Mouse (Mus musculus) lung, postnatal 0 days (tissue): ENCODE measurements around the gene Gpr89. TPM values are rescaled to one million over a fixed set of nuclear protein-coding genes. Genes with fewer than 3 reads are reported as not detected.

ENCODE experiments used
- ATAC-seq: fragments of 200-750 bp; cut with Nextera tagmentation; 2 replicates; pipeline ENCODE4 v1.8.0; 2017; ENCODE audit warnings: moderate library complexity
- DNase-seq: peaks from one replicate; pipeline ENCODE4 v3.0.0-alpha.2; 2016; ENCODE audit warnings: low spot score
- H3K27ac ChIP-seq: fragments of 300-500 bp; sonication (generic); 2 replicates; pipeline ENCODE4 v1.5.1; 2014; ENCODE audit warnings: antibody characterized with exemption, mild to moderate bottlenecking, low read length, mixed read lengths
- H3K27me3 ChIP-seq: fragments of 300-500 bp; sonication (generic); replicated peaks from 2 replicates; pipeline ENCODE4 v1.6.1; 2014; ENCODE audit warnings: low read length, mixed read lengths; ENCODE audit not compliant: insufficient read depth
- H3K36me3 ChIP-seq: fragments of 300-500 bp; sonication (generic); 2 replicates; pipeline ENCODE4 v1.6.1; 2014; ENCODE audit warnings: low read length, mixed read lengths; ENCODE audit not compliant: insufficient read depth
- H3K4me1 ChIP-seq: fragments of 300-500 bp; sonication (generic); 2 replicates; pipeline ENCODE4 v1.6.1; 2014; ENCODE audit warnings: antibody characterized with exemption, low read depth, low read length, mixed read lengths; ENCODE audit not compliant: insufficient read depth
- H3K4me2 ChIP-seq: fragments of 300-500 bp; sonication (generic); replicated peaks from 2 replicates; pipeline ENCODE4 v1.6.1; 2014; ENCODE audit warnings: low read depth, mild to moderate bottlenecking, low read length, moderate library complexity, mixed read lengths
- H3K4me3 ChIP-seq: fragments of 300-500 bp; sonication (generic); 2 replicates; pipeline ENCODE4 v1.5.1; 2014; ENCODE audit warnings: low read depth, low read length
- H3K9ac ChIP-seq: fragments of 300-500 bp; sonication (generic); replicated peaks from 2 replicates; pipeline ENCODE4 v1.6.1; 2014; ENCODE audit warnings: low read depth, mild to moderate bottlenecking
- H3K9me3 ChIP-seq: fragments of 300-500 bp; sonication (generic); 2 replicates; pipeline ENCODE4 v1.6.1; 2016; ENCODE audit warnings: low read length, mixed read lengths
- CTCF ChIP-seq: IDR thresholded peaks from 2 replicates; pipeline ENCODE4 v1.5.1; 2016; ENCODE audit warnings: antibody characterized with exemption, mild to moderate bottlenecking
- EP300 ChIP-seq: IDR thresholded peaks from 2 replicates; pipeline ENCODE4 v1.6.1; 2016; ENCODE audit warnings: antibody characterized with exemption, mild to moderate bottlenecking, control low read depth
- WGBS: fragments of 180-500 bp; shearing (Covaris S2); extraction: QIAGEN DNeasy Blood & Tissue Kit; methylation state at CpG from one replicate; pipeline ENCODE4 v1.1.7; 2014; 5-methylcytosine and 5-hydroxymethylcytosine counted together
- polyA plus RNA-seq: library from polyadenylated mRNA; unstranded; fragments of >200 nt; fragmentation: Nextera tagmentation; extraction: Ambion mirVana; gene quantifications from 2 replicates; pipeline ENCODE4 v1.2.1, GENCODE M21; 2015

The Gpr89 gene
- 20.9 and 26.4 TPM in 2 replicates for polyA plus RNA-seq

DNA sequence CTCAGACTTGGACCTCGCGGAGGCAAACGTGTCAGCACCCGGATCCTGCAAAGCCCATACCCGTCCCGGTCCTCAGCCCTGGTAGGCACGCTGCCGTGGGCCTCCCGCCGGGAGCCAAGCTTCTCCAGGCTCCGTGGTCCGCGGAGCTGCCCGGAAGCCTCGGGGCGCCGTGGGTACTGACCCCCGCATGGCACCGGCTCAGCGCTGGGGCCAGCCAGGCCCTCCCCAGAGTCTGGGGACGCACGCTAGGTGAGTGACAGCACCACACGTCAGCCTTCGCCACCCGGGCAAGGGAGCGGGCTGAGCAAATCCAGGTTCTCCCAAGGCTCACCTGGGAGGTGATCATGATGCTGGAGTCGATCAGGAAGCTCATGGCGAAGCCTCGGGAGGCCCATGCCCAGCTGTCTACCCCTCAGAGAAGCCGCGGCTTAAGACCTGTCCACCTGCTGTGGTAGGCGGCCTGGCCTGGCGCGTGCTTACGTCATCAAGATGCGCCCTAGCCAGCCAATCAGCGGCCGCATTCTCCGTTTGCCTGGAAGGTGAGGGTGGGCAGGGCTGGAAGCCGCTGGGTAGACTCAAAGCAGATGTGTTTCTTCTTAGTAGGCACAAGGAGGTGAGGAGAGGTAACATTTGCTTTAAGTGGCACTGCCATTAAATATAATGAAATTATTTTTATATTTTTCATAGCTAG lies at the start of gene Gpr89:
Gene Gpr89, minus strand, starts transcription at position 496 of the 691 bp plus-strand sequence.
- under 1% methylated on average over 40 of the region's 40 CpGs for WGBS

DNA sequence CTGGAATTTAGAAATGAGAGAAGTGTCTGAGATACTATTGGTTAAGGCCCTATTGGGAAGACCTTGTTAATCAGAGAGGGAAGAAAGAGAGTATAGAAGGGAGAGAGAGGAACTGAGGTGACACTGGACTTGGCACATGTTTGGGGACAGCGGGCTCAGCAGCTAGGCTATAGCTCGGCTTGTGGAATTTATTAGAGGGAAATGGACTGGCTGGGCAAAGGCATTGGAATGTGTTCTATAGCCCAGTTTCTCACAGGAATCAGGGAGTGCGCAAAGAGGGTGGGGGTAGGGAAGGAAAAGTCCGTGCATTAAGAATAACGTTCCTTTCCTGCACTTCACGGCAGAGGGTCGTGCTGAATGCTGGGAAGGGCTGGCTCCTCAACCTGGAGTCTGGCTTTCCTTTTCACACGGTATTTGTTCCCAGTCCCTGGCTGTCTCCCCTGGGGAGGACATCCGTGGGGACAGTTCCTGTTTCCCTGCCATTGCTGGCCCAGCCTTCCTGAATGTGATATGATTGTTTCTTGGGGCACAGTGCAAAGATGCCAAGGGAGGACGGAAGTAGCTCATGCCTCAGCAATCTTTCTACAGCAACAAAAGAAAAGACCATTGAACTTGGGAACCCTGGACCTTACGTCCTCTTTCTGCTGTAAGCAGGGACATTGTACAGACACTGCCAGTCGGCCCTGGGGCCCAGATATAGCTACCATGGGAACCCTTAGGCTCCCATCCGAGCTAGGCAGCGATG lies 48.5 kb upstream of the Gpr89 start:
- H3K27ac ChIP-seq, result peak overlapping the region; percentile 59
- H3K9me3 ChIP-seq, result no peaks in the 10 kb centered on the region
- peak overlapping the region; percentile 11; the same call in 1 of the 2 replicates for H3K4me2 ChIP-seq
- H3K27me3 ChIP-seq, result no peaks in the 10 kb centered on the region
- no peaks in the 10 kb centered on the region for H3K36me3 ChIP-seq
- no peak overlapping the region for H3K4me3 ChIP-seq
- ATAC-seq, result peak; percentile 92
- 0 out of 2 replicates have a peak, but pooled peaks cover 4% of the 10 kb centered on the region for H3K4me1 ChIP-seq
- no peak overlapping the region for H3K9ac ChIP-seq
- peak; percentile 60 for DNase-seq
- 19% methylated on average over 14 of the region's 14 CpGs for WGBS
- TF ChIP-seq CTCF (no peak), EP300 (peak; percentile 89)

More for the DNA sequence above, at the start of gene Gpr89:
- H3K27me3 ChIP-seq, result no peaks in the 10 kb centered on the region
- no peaks in the 10 kb centered on the region for H3K36me3 ChIP-seq
- peak within 1 kb of the TSS; percentile 73 for H3K4me3 ChIP-seq
- no peaks in the 10 kb centered on the region for H3K4me1 ChIP-seq
- ATAC-seq, result peak; percentile 99
- no peak within 1 kb of the TSS for H3K27ac ChIP-seq
- DNase-seq, result peak; percentile 95
- peak within 1 kb of the TSS; percentile 71 for H3K9ac ChIP-seq
- TF ChIP-seq EP300 (no peak), CTCF (no peak)
- peak within 1 kb of the TSS; percentile 94 for H3K4me2 ChIP-seq
- H3K9me3 ChIP-seq, result no peaks in the 10 kb centered on the region

DNA sequence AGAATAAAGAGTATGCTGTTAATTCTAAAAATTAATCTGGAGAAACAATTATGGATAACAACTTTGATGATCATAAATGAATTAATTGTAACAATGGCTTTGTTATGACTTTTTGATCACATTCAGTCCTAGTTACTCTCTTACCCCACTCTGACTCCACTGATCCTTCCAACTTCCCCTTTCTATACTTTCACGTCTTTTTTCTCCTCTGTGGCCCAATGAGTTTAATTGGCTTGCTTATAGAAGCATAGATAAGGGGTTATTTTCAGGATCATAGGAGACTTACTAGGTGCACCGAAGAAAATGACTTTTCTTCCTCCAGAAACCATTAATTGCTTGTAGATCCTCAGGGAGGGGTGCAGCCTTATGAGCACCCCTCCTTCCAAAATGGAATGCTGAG lies 37.6 kb upstream of the Gpr89 start:
- 91% methylated on average over 2 of the region's 2 CpGs for WGBS

DNA sequence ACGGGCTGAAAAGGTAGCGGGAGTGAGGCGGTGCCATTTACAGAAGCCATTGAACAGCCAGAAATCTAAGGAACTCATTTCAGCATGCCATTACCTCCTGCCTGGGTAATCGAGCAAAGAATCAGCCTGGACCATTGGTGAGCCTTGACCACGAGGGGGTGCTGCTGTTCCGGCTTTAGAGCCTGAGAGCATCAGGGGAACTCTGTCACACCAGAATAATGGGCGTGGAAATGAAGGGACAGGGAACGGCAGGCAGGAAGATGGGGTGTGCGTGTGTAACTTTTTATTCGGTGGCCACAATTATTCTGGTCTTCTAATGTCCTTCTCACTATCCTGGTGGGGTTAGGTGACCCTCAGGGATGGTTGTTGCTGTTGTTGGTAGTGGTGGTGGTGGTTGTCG lies 33.6 kb upstream of the Gpr89 start:
- TF ChIP-seq EP300, result no peak
- TF ChIP-seq CTCF, result peak; percentile 98
- WGBS, result 6% methylated on average over 11 of the region's 11 CpGs
- no peak overlapping the region for H3K27ac ChIP-seq
- H3K9ac ChIP-seq, result no peak overlapping the region
- H3K9me3 ChIP-seq, result no peaks in the 10 kb centered on the region
- H3K4me1 ChIP-seq, result no peaks in the 10 kb centered on the region
- H3K4me3 ChIP-seq, result no peak overlapping the region
- H3K4me2 ChIP-seq, result no peak overlapping the region
- DNase-seq (peak; percentile 94), ATAC-seq (peak; percentile 84)
- no peaks in the 10 kb centered on the region for H3K36me3 ChIP-seq
- no peaks in the 10 kb centered on the region for H3K27me3 ChIP-seq

More for the DNA sequence above, 37.6 kb upstream of the Gpr89 start:
- Histone ChIP-seq H3K4me1 (no peaks in the 10 kb centered on the region), H3K9me3 (no peaks in the 10 kb centered on the region), H3K27me3 (no peaks in the 10 kb centered on the region), H3K36me3 (no peaks in the 10 kb centered on the region), H3K27ac (no peak overlapping the region), H3K4me3 (no peak overlapping the region), H3K4me2 (no peak overlapping the region), H3K9ac (no peak overlapping the region)
- ATAC-seq, result no peak
- no peak for TF ChIP-seq CTCF
- no peak for TF ChIP-seq EP300
- DNase-seq, result no peak

DNA sequence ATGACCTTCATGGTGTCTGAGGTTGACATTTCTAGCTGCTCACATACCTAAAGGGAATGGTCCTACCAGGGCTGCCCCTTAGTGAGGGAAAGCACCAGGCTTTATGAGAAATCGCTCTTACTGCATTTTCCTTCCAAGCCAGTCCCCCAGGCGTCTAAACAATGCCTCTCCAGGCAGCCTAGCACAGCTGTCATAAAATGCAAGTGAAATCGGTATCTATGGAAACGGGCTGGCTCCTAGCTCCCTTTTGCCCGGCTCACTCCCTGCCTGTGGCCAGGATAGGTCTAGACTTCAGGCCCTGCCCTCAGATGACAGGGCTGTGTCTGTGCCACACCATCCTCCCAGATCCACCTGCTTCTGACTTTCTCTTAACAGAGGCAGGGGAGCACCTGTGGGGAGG lies 32.5 kb upstream of the Gpr89 start:
- no peak overlapping the region for H3K4me2 ChIP-seq
- 28% methylated on average over 5 of the region's 5 CpGs for WGBS
- DNase-seq (no peak), ATAC-seq (no peak)
- no peak overlapping the region for H3K27ac ChIP-seq
- no peaks in the 10 kb centered on the region for H3K9me3 ChIP-seq
- no peak overlapping the region for H3K4me3 ChIP-seq
- TF ChIP-seq CTCF (no peak), EP300 (no peak)
- no peaks in the 10 kb centered on the region for H3K36me3 ChIP-seq
- H3K27me3 ChIP-seq, result no peaks in the 10 kb centered on the region
- no peak overlapping the region for H3K9ac ChIP-seq
- no peaks in the 10 kb centered on the region for H3K4me1 ChIP-seq

DNA sequence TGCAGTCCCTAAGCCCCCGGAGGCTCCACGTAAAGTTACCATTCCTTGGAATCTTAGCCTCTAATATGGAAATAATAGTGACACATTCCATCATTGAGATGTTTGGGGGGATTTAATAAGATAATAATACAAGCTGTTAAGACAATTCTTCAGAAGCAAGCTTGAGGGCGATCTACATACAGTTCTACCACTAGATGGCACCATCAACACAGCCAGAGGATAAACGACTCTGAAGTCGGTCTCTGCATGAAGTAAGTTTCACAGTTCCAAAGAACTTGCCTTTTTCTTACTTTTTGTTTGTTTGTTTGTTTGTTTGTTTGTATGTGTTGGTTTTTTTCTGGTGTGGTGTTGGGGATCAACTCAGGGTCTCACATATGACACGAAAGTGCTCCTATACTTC lies 31.1 kb upstream of the Gpr89 start:
- H3K4me1 ChIP-seq, result no peaks in the 10 kb centered on the region
- H3K27me3 ChIP-seq, result no peaks in the 10 kb centered on the region
- 7% methylated on average over 6 of the region's 6 CpGs for WGBS
- H3K36me3 ChIP-seq, result no peaks in the 10 kb centered on the region
- peak; percentile 87 for DNase-seq
- H3K9ac ChIP-seq, result no peak overlapping the region
- ATAC-seq, result no peak
- H3K4me2 ChIP-seq, result no peak overlapping the region
- no peak overlapping the region for H3K4me3 ChIP-seq
- peak; percentile 98 for TF ChIP-seq CTCF
- TF ChIP-seq EP300, result no peak
- no peaks in the 10 kb centered on the region for H3K9me3 ChIP-seq
- no peak overlapping the region for H3K27ac ChIP-seq
